Mouse (Mus musculus) heart, adult 9 months (tissue): ENCODE results near the gene Tmem231.
"Not testable (repeated sequence)": the region's sequence is repeated elsewhere in the genome, so short reads cannot be mapped to it uniquely, and the experiment has no call there.

Experiments used
- DNase-seq, 2 experiments: peaks; one replicate each; pipeline ENCODE4 v3.0.0; 2022; ENCODE audit warnings: low spot score in 2 of 2

Tmem231 gene

DNA sequence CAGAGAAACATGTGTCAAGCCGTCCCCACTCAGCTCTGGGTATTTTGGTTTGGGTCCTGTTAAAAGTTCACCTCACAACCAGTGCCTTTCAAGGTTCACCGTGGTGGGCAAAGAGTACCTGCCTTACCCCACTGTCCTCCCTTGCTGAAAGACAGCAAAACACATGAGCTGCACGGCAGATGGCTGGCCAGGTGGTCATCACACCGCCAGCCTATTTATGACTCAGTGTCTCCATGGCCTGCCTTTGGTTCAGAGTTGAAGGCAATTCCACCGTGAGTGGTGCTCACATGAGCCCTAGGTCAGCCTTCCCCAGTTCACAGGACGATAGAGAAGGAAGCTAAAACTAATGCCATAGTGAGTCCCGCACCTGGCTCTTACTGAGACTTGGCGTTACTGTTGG is 14.3 kb upstream of the Tmem231 start:
- DNase-seq, result no peak

DNA sequence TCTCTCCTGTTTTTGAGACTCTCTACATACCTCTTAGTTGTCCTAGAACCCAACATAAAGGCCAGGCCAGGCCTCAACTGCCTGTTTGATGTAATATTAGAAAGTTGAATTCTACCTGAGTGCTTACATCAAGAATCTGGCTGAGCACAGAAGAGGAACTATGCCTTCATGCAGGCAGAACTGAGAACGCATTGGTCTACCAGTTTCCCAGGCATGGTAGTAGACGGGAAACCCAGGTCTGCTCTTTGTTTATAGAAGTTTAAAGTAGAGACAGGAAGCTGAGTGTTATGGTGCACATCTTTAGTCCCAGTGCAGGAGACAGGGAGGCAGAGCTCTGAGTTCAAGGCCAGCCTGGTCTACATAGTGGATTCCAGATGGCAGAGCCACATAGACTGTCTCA is 13.5 kb upstream of the Tmem231 start:
- no peak for DNase-seq

DNA sequence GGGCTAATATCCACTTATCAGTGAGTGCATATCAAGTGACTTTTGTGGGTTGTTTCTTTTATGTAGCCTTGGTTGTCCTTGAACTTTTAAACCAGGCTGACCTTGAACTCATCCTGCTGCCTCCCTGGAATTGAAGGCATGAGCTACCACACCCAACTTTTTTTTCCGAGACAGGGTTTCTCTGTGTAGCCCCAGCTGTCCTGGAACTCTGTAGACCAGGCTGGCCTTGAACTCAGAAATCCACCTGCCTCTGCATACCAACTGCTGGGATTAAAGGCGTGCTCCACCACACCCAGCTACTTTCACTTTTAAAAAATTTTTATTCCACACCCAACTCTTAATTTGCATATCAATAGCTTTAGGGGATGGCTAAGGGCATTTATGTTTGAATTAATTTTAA is 9.9 kb upstream of the Tmem231 start:
- no peak for DNase-seq

DNA sequence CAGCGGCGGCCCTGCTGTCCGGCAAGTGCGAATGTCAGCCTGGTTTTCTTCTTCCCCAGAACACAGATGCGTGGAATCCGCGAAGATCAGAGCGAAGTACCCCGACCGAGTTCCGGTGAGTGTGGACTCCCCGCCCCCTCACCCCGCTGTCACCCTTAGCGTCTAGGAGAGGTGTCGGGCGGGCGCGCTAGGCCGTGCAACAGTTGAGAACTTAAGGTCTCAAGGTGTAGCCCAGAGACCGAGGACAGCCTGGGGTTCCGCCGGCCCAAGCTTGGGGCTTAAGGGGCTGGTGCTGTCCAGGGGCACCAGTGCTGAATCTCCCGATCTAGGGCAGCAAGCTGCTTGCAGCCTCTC is 7.4 kb upstream of the Tmem231 start:
- DNase-seq, result peak in 1 of 2 experiments; percentile 17

DNA sequence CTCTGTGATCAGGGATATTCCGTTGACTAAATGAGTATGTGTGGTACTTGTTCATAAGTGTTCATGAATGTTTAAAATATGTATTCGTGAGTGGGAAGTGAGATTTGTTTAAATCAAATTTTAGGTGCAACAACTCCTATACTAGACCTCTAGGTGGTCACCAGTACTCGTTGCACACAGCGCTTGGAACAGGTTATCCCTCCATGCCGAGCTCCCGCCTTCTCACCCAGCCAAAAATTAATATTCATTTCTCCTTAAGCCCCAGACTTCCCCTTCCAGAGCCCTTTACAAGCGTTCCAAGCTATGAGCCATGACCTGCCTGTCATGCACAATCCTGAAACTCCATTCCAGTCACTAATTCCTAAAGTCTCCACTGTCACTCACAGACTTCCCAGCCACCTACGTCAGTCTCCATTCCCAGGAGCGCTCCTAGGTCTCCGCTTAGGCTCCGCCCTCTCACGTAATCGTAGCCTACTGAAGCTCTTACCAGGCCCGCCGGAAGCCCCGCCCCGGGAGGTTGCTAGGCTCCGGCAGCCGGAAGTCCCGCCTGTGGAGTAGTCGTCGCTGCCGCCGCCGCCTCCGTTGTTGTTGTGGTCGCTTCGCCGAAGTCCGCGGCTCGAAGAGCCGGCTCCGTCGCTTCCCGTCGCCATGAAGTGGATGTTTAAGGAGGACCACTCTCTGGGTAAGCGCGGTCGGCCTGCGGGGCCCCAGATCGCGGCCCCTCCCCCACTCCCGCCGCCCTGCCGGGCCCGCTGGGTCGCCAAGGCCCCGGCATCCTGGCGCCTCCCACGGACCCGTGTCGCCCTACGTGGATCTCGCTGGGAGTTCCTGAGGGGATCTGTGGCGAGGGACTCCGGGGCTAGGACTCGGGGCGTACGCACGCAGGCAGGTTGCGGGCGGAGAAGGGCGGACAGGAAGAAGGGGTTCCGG is 6.8 kb upstream of the Tmem231 start, which contains the start of gene Gabarapl2:
Gene Gabarapl2 (plus strand): TSS at position 533 of the 930 bp plus-strand sequence.
- peak; percentile 96 to 97 for DNase-seq

DNA sequence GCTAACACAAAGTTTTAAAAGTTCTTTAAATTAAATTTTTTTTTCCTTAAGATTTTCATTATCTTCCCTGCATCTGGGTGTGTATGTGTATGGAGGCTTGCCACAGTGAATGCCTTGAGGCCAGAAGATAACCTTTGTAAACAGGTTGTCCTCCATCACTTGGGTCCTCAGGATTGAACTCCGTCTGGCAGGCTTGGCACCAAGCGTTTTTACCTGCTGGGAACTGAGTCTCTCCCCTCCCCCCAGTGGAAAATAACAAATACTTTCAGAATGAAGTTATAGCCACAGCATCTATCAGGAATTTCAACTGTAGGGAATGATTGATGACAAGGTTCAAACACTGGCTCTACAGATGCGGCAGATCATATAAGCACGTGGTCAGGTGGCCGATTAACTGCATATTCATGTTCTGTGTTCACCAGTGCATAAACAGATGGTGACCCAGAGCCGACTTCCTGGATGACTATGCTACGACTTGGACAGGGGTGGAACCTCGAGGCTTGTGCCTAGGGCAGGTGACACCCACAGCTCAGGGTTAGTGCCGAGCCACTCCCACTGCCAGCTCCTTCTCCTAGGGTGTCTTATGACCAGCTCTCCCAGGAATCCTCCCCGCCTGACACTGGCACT is 5.9 kb upstream of the Tmem231 start:
- peak; percentile 28 to 49 for DNase-seq

DNA sequence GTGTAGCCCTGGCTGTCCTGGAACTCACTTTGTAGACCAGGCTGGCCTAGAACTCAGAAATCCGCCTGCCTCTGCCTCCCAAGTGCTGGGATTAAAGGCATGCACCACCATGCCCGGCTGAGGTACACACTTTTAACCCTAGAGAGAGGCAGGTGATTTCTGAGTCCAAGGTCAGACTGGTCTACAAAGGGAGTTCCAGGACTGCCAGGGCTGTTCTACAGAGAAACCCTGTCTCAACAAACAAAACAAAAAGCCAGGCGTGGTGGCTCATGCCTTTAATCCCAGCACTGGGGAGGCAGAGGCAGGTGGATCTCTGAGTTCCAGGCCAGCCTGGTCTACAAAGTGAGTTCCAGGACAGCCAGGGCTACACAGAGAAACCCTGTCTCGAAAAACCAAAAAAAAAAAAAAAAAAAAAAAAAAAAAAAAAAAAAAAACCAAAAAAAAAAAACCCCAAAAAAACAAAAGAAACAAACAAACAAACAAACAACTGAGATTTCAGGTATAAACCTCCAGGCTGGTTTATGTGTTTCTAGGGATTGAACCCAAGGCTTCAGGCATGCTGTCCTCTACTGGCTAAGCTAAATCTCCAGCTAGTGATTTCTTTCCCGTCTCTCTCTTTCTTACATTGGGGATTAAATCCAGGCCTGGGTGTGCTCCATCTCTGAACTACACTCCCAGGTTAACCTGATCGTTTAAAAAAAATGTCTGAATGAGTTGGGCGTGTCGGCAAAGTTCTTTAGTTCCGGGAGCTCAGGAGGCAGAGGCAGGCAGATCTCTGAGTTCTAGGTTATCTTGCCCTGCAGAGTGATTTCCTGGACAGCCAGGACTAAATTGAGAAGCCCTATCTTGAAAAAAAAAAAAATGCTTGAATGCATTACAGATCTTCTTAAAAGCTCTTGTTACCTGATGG is 4.7 kb upstream of the Tmem231 start:
- DNase-seq, result not testable (repeated sequence)

DNA sequence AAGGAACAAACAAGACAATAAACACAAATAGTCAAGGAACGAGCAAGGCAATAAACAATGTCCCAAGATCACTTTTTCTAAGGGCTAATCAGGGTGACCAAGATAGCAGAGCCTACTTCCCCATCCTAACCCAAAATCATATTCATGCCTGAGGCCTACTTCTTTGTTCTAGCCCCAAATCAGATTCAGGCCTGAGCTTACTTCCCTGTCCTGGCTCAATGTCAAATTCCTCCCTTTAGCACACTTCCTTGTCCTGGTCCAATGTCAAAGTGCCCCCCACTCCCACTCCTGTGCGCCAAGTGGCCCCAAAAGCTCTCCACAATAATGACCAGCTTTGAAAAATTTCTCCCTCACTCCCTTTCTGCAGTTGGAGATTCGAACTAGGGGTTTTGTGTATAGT is 3.5 kb upstream of the Tmem231 start:
- DNase-seq, result no peak

DNA sequence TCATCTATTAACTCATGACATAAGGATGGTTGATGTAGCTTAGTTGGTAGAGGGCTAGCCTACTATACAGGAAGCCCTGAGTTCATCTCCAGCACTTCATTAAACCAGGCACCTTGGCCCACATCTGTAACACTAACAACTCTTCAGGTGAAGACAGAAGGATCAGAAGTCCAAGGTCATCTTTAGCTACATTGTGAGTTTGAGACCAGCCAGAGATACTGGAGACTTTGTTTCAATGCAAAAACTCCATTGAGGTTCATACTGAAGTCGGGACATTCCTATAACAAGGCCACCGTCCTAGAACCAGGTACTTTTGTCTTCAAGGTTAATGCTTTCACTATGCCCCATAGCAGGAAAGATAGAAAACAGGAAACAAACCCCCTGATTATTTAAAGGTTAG is 520 bp upstream of the Tmem231 start:
- DNase-seq, result no peak

DNA sequence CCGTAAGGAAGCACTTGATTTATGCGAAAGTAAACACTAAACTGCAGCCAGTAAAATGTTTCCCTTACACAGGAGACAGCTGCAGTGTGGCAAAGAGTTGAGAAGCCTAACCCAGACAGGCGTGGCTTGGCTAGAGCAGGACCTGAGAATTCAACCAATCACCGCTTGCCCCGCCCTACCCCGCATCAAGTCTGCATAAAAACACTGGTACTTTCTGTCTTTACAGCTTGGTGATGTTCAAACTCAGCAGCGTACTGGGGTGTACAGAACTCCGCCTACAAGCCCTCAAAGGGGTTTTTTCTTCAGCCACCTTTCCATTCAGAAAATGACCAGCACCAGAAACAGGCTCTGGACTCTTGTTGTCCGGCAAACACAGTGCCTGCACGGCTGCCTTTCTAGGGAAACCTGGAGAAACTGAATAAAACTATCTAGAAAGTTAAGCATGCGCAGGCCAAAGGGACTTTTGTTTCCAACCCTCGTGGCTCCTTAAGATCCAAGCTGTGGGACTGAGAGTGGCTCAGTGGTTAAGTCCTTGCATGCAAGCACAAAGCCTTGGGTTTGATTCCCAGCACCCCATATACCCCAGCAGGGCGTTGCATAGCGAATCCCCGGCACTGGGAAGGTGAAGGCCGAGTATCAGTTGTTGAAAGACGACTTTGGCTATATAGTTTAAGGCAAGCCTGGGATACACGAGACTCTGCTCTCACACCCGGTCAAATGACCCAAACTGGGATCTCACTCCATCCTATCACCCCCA is 923 bp downstream of the Tmem231 start:
- DNase-seq, result peak; percentile 68 to 74

DNA sequence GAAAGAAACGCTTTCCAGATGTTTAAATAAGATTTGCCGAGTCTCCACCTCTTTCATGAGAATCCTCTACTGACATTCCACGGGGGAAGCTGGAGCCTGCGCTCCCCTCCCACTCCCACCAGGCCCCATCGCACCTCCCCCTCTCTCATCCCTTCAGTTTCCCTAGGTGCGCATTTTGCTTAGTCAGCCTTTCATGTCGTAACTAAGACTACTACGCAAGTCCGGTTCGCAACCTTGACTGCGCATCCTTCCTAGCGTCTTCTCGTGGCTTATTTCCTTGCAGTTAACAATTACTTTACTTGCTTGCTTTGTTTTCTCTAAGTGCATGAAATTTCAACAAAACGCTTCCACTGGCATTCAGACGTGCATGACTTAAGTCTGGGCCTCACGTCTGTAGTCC is 2.0 kb downstream of the Tmem231 start:
- DNase-seq, result no peak

DNA sequence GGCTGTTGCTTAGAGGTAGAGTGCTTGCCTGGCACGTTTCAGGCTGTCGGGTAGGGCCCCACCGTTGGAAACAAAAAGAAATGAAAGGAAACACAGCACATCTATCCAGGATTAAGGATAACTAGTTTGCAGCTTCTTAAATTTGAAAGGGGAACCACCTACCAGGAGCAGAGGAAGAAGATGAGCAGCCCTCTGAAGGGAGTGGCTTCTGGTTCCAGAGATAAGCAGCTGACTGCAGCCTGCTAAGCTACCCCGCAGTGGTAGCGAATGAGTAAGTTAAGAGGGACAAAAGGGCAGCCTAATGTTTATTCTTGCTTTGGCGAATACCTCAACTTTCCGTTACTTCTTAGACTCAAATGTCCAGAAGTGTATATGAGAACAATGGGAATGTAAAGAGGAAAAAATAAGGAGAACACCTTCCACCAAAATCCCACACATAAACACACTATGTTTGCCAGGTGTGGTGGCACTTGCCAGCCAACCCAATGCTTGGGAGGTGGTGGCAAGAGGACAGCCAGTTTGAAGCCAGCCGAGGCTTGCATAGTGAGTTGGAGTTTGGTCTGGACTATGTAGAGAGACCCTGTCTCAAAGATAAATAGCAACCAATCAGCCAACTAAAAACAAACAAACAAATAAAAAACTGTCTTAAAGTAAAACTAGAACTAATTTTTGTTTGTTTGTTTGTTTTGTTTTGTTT is 3.9 kb downstream of the Tmem231 start:
- DNase-seq, result no peak

DNA sequence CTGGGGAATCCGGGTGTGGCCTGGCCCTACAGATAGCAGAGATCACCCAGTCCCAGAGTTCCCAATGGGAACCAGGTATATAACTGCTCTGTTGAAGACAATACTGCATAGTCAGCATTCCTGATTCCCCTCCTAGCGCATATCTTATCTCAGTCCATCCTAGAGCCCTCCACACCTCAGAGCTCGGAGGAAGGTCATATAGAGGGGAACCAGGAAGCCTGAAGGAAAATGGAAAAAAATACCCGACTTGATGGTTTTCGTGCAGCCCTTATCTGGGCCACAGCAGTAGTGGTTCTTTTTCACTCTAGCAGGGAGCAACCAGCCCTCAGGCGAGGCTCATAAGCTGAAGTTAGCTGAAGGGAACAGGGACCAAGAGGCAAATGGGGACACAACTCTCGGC is 8.7 kb downstream of the Tmem231 start:
- no peak for DNase-seq

DNA sequence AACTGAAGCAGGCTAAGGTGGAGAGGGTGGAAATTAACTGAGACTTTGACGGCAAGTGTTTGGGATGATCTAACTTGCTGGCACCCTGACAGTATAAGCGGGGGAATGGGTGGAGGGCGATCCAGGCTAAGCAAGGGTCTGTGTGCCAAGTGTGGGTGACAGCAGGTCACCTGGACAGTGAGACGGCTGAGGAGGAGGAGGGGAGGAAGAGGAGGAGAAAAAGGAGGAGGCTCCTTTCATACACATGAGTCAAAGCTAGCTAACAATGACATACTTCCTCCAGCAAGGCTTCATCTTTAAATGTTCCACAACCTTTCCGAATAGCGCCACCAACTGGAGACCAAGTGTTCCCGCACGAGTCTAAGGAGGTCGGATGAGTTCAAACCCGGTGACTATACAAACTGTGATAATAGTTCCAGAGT is 10.3 kb downstream of the Tmem231 start:
- peak; percentile 30 to 44 for DNase-seq

DNA sequence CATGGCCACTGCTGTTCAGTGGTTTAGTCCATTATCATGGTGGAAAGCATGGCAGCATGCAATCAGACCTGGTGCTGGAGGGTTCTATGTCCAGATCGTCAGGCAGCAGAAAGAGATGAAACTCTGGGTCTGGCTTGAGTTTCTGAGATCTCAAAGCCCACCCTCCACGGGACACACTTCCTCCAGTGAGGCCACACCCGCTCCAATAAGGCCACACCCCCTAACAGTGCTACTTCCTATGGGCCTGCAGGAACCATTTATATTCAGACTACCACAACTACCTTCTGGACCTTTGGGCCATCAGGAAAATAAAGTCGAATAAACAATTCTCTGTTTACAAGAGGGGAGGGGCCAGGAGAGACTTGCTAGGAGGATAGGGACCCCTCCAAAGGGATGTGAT is 12.7 kb downstream of the Tmem231 start:
- no peak for DNase-seq

DNA sequence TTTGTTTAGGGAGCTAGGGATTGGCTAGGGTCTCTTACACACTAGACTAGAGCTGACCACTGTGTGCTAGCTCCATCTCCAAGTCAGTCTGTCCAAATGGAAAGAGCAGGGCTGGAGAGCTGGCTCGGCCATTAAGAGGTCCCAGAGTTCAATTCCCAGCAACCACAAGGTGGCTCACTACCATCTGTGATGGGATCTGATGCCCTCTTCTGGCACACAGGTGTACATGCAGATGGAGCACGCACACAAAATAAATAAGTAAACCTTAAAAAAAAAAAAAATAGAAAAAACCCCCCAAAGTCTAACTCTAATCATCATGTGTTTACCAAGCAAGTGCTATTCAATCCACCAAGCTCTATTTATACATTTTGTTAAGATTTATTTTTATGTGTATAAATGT is 14.0 kb downstream of the Tmem231 start:
- DNase-seq, result no peak

DNA sequence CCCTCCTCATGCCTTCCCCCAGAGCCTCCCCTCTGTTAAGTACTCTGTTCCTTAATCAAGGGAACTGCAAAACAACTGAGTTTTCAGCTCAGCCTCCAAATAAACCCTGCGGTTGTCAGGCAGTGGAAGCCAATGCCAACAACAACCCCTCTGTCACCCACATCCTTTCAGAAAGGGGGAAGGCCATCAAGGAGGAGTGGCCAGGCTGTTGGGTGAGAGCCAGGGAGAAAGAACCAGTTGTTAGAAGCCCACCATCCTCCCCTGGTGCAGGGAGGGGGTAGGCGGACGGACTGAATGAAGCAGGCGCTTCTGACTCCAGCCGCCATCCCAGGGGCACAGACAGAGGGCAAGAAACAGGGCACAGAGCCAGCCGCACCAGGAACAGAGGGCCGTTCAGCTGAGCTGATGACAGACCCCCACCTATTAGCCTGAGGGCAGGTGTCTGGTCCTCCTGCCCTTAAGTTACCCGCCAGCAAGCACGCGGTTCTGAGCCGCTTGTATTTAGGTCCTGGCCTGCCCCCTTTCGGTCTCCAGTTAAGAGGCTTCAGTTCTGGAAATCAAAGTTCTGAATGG is 20.7 kb downstream of the Tmem231 start:
- DNase-seq, result no peak

DNA sequence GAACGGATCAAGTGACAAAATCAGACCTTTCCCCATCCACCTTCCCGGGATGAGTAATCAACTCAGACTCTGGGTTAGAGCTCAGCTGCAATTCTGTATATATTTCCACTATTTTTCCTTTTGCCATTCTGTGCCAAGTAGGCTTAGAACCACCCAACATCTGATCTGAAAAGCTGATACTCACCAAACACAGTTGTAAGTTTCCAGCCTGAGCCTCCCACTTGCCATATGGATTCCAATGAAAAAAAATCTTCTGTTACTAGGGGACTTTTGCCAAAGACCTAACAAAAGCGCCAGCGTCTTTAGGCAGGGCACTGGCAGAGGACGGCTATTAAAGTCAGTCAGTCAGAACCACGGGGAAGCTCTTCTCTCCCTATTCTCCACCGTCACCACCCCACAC is 22.1 kb downstream of the Tmem231 start:
- DNase-seq, result no peak

DNA sequence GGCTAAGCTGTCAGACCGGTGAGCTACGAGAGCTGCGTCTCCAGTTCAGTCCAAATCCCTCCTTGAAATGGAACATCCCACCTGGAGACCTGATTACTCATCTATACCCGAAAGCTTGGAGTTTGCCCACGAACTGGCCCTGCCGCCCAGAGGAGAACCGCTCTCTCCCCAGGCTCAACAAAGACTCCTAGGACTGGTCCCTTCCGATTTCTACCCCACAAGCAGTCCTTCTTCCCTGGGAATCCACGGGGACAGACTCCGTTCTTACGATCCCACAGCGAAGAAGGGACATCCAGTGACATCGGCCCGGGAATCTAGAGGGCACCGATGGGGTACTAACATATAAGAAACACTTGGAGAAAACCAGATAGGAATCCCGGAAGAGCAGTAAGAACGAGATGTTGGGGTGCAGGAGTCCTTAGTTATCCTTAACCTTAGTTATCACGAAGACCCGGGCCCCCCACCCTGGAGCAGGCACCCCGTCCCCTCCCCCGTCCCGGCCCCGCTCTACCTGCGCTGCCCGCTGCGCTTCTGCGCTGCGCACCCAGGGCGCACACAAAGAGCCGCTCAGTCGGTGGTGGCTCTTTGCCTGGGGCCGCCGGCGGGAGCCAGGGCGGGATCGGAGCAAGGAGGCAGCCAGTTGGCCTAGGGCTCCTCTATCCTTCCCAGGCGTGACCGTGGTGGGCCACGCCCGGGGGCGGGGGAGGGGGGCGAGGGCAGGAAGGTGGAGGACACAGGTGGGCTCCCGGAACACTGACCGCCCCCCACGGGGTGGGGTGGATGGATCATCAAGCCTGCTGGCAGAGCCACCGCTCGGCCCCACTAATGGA is 23.8 kb downstream of the Tmem231 start, which contains the start of gene Chst5:
Gene Chst5 (minus strand): TSS at position 827 of the 830 bp plus-strand sequence.
- no peak for DNase-seq
